Mouse (Mus musculus) liver, postnatal 0 days (tissue): Measurements from ENCODE around the gene Ano1.
A peak's percentile ranks its signal among the peaks of the same experiment; 100 is the strongest.

ENCODE experiments used
- CTCF ChIP-seq: sonication (generic); IDR thresholded peaks from 2 replicates; pipeline ENCODE4 v1.5.1; 2016; ENCODE audit warnings: antibody characterized with exemption, low read depth
- EP300 ChIP-seq: IDR thresholded peaks from 2 replicates; pipeline ENCODE4 v1.6.1; 2016; ENCODE audit warnings: antibody characterized with exemption, low read depth, mild to moderate bottlenecking

DNA sequence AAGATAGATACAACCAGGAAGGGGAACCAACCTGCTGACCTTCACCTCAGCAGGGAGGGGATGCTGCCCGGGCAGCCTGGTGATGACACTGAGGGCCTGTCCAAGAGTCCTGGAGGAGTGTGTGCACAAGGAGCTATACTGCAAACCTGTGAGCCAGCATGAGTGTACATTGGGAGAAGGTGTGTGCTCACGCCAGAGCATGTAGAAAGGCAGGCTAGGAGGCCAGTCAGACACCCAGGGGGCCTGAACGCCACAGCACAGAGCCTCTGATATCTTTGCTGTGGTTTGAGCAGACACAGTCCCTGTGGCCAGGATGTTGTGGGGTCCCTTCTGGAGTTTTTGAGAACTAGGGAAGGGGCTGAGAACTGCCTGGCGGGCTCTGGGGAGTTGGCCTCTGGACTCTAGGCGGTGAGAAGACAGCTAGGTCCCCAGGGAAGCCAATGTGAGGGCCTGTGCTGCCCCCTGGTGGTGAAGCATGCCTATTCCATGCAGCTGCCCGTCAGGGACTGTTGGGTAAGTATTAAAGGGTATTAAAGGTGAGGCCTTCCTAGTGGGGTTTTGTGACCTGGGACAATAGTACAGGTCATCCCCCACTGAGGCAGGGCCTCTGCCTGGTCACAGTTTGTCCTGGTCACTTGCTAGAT lies 24.2 kb upstream of the Ano1 start:
- TF ChIP-seq CTCF (peak; percentile 96), EP300 (no peak)
